Mouse (Mus musculus): ENCODE measurements around the gene Hoxd12.

Hoxd12 gene

GRCm38 (mm10) chr2:74663291-74663925, 11.4 kb upstream of the Hoxd12 start:
- peak; percentile 27 for DNase-seq (ENCODE audit: low spot score)

GRCm38 (mm10) chr2:74666411-74666810, 8.4 kb upstream of the Hoxd12 start:
- no peak for DNase-seq (ENCODE audit: low spot score)

- DNase-seq (ENCODE audit: low spot score), result no peak
Measured at GRCm38 (mm10) chr2:74667191-74667841, 7.5 kb upstream of the Hoxd12 start.

- DNase-seq (ENCODE audit: low spot score), result no peak
Measured at GRCm38 (mm10) chr2:74667842-74668357, 6.9 kb upstream of the Hoxd12 start, which contains the start of gene Hoxd13. Gene Hoxd13 (plus strand): TSS chr2:74668310.

- DNase-seq (ENCODE audit: low spot score), result no peak
Measured at GRCm38 (mm10) chr2:74668370-74669229, 6.2 kb upstream of the Hoxd12 start.

GRCm38 (mm10) chr2:74669230-74669578, 5.6 kb upstream of the Hoxd12 start:
- no peak for DNase-seq (ENCODE audit: low spot score)

- DNase-seq (ENCODE audit: low spot score), result no peak
Measured at GRCm38 (mm10) chr2:74669650-74670235, 5.1 kb upstream of the Hoxd12 start.

GRCm38 (mm10) chr2:74670632-74671188, 4.1 kb upstream of the Hoxd12 start:
- no peak for DNase-seq (ENCODE audit: low spot score)

GRCm38 (mm10) chr2:74671847-74672246, 3.0 kb upstream of the Hoxd12 start:
- no peak for DNase-seq (ENCODE audit: low spot score)

- DNase-seq (ENCODE audit: low spot score), result peak; percentile 23
Measured at GRCm38 (mm10) chr2:74672481-74673362, 2.1 kb upstream of the Hoxd12 start.

- DNase-seq (ENCODE audit: low spot score), result no peak
Measured at GRCm38 (mm10) chr2:74673835-74674425, 883 bp upstream of the Hoxd12 start.

GRCm38 (mm10) chr2:74675666-74676282, 961 bp downstream of the Hoxd12 start:
- DNase-seq (ENCODE audit: low spot score), result no peak

- DNase-seq (ENCODE audit: low spot score), result no peak
Measured at GRCm38 (mm10) chr2:74676376-74677052, 1.7 kb downstream of the Hoxd12 start.

GRCm38 (mm10) chr2:74677106-74677505, 2.3 kb downstream of the Hoxd12 start:
- DNase-seq (ENCODE audit: low spot score), result no peak

GRCm38 (mm10) chr2:74678891-74679595, 4.2 kb downstream of the Hoxd12 start, which contains the start of gene Hoxd11:
Gene Hoxd11 (plus strand): TSS chr2:74679557.
- DNase-seq (ENCODE audit: low spot score), result no peak

- DNase-seq (ENCODE audit: low spot score), result no peak
Measured at GRCm38 (mm10) chr2:74679596-74679971, 4.8 kb downstream of the Hoxd12 start.

- no peak for DNase-seq (ENCODE audit: low spot score)
Measured at GRCm38 (mm10) chr2:74679980-74680379, 5.2 kb downstream of the Hoxd12 start.

- DNase-seq (ENCODE audit: low spot score), result no peak
Measured at GRCm38 (mm10) chr2:74680561-74681398, 6.0 kb downstream of the Hoxd12 start.
